Mouse (Mus musculus) testis, adult 2 months (tissue): ENCODE data around the gene Pth1r.

Experiments used
- CTCF ChIP-seq: fragments of 200-500 bp; IDR thresholded peaks from 2 replicates; pipeline ENCODE4 v1.5.1; 2012; ENCODE audit warnings: low read depth, mild to moderate bottlenecking, inconsistent platforms, low read length, moderate library complexity; ENCODE audit not compliant: control insufficient read depth, insufficient read depth, insufficient replicate concordance
- POLR2A ChIP-seq: fragments of 200-500 bp; IDR thresholded peaks from 2 replicates; pipeline ENCODE4 v1.6.1; 2012; ENCODE audit warnings: low read depth, mild to moderate bottlenecking, inconsistent platforms, low read length, moderate library complexity; ENCODE audit not compliant: control insufficient read depth

GRCm38 (mm10) chr9:110722060-110722459, 24.9 kb downstream of the Pth1r start:
- TF ChIP-seq CTCF = no peak
- no peak for TF ChIP-seq POLR2A
